Mouse (Mus musculus) midbrain, embryonic 11.5 days (tissue): ENCODE data around the gene Prex1. TPM values are rescaled to one million over a fixed set of nuclear protein-coding genes. Genes with fewer than 3 reads are reported as not detected.

Experiments
- ATAC-seq: fragments of 200-750 bp; cut with Nextera tagmentation; 2 replicates; pipeline ENCODE4 v1.8.0; 2017; ENCODE audit warnings: moderate TSS enrichment, moderate library complexity; ENCODE audit not compliant: low FRiP score
- DNase-seq: peaks from one replicate; pipeline ENCODE4 v3.0.0; 2015; ENCODE audit warnings: low spot score; ENCODE audit errors: missing footprints
- H3K27ac ChIP-seq: fragments of 300-500 bp; sonication (generic); 2 replicates; pipeline ENCODE4 v1.5.1; 2014; ENCODE audit warnings: low read depth, low read length
- H3K27me3 ChIP-seq: fragments of 300-500 bp; sonication (generic); 2 replicates; pipeline ENCODE4 v1.6.1; 2014; ENCODE audit warnings: mild to moderate bottlenecking, low read length, moderate library complexity, mixed read lengths; ENCODE audit not compliant: control insufficient read depth, insufficient read depth
- H3K36me3 ChIP-seq: fragments of 300-500 bp; sonication (generic); 2 replicates; pipeline ENCODE4 v1.6.1; 2014; ENCODE audit warnings: mild to moderate bottlenecking, low read length, moderate library complexity, mixed read lengths; ENCODE audit not compliant: control insufficient read depth, insufficient read depth
- H3K4me1 ChIP-seq: fragments of 300-500 bp; sonication (generic); 2 replicates; pipeline ENCODE4 v1.6.1; 2014; ENCODE audit warnings: low read length; ENCODE audit not compliant: control insufficient read depth, insufficient read depth
- H3K4me2 ChIP-seq: fragments of 300-500 bp; sonication (generic); 2 replicates; pipeline ENCODE4 v1.6.1; 2014; ENCODE audit warnings: mild to moderate bottlenecking, moderate library complexity
- H3K4me3 ChIP-seq: fragments of 300-500 bp; sonication (generic); 2 replicates; pipeline ENCODE4 v1.5.1; 2014; ENCODE audit warnings: low read depth, low read length
- H3K9ac ChIP-seq: fragments of 300-500 bp; sonication (generic); 2 replicates; pipeline ENCODE4 v1.6.1; 2014; ENCODE audit warnings: low read length
- H3K9me3 ChIP-seq: fragments of 300-500 bp; sonication (generic); 2 replicates; pipeline ENCODE4 v1.6.1; 2016; ENCODE audit warnings: low read length; ENCODE audit not compliant: control insufficient read depth
- WGBS: fragments of 180-500 bp; shearing (Covaris S2); extraction: QIAGEN DNeasy Blood & Tissue Kit; methylation state at CpG from one replicate; pipeline ENCODE4 v1.1.7; 2014; 5-methylcytosine and 5-hydroxymethylcytosine counted together
- polyA plus RNA-seq: library from polyadenylated mRNA; unstranded; fragments of >200 nt; fragmentation: Nextera tagmentation; extraction: Ambion mirVana; gene quantifications from 2 replicates; pipeline ENCODE4 v1.2.1, GENCODE M21; 2014

Gene Prex1
- polyA plus RNA-seq, 1 experiment from 2014 or later = 19.8 TPM

- Histone ChIP-seq H3K4me1 (peaks cover 9% of the 10 kb centered on the region; the same call in 1 of the 2 replicates), H3K9ac (no peak overlapping the region), H3K27ac (no peak overlapping the region), H3K4me3 (no peak overlapping the region), H3K4me2 (no peak overlapping the region), H3K36me3 (no peaks in the 10 kb centered on the region), H3K9me3 (no peaks in the 10 kb centered on the region), H3K27me3 (no peaks in the 10 kb centered on the region)
- 83% methylated on average over 11 of the region's 12 CpGs for WGBS
- ATAC-seq = no peak
- DNase-seq = no peak
Observed at GRCm38 (mm10) chr2:166646434-166647088, 67.1 kb downstream of the Prex1 start.

DNA sequence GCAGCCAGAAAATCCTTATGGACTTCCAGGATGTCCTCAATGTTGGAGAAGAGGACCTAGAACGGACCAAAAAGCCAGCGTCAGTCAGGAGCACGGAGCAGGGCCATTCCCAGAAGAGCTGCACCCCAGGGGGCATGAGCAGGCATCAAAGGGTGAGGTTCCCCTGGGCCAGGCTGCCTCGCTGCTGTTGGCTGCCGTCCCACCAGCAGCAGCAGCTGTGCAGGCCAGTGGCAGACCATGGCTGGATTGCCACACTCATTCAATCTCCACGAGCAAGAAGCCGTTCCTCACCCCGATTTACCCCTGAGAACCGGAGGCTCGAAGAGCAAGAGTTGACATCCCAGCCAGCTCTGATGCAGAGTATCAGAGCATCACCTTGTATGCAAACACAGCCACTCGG, 68.8 kb downstream of the Prex1 start:
- no peaks in the 10 kb centered on the region for H3K27me3 ChIP-seq
- no peak overlapping the region for H3K27ac ChIP-seq
- no peak overlapping the region for H3K9ac ChIP-seq
- no peak overlapping the region for H3K4me2 ChIP-seq
- H3K4me1 ChIP-seq = no peaks in the 10 kb centered on the region
- no peak for ATAC-seq
- 87% methylated on average over 11 of the region's 11 CpGs for WGBS
- DNase-seq = no peak
- peaks cover 2% of the 10 kb centered on the region; the same call in 1 of the 2 replicates for H3K36me3 ChIP-seq
- H3K4me3 ChIP-seq = no peak overlapping the region
- H3K9me3 ChIP-seq = no peaks in the 10 kb centered on the region

- 97% methylated on average over 8 of the region's 8 CpGs for WGBS
- no peak overlapping the region for H3K4me3 ChIP-seq
- H3K4me1 ChIP-seq = 0 out of 2 replicates have a peak, but pooled peaks cover 2% of the 10 kb centered on the region
- H3K36me3 ChIP-seq = peaks cover 2% of the 10 kb centered on the region; the same call in 1 of the 2 replicates
- H3K9ac ChIP-seq = no peak overlapping the region
- H3K27ac ChIP-seq = no peak overlapping the region
- H3K27me3 ChIP-seq = no peaks in the 10 kb centered on the region
- no peak overlapping the region for H3K4me2 ChIP-seq
- no peak for DNase-seq
- no peaks in the 10 kb centered on the region for H3K9me3 ChIP-seq
- ATAC-seq = no peak
Observed at GRCm38 (mm10) chr2:166642581-166642987, 71.0 kb downstream of the Prex1 start.

- Histone ChIP-seq H3K27ac (no peak overlapping the region), H3K36me3 (peaks cover 2% of the 10 kb centered on the region; the same call in 1 of the 2 replicates), H3K27me3 (no peaks in the 10 kb centered on the region), H3K9ac (no peak overlapping the region), H3K4me2 (no peak overlapping the region), H3K9me3 (no peaks in the 10 kb centered on the region), H3K4me1 (peaks cover 8% of the 10 kb centered on the region; the same call in 1 of the 2 replicates), H3K4me3 (no peak overlapping the region)
- DNase-seq = no peak
- 95% methylated on average over 5 of the region's 5 CpGs for WGBS
- no peak for ATAC-seq
Observed at GRCm38 (mm10) chr2:166639750-166640149, 73.9 kb downstream of the Prex1 start.

- Histone ChIP-seq H3K27me3 (no peaks in the 10 kb centered on the region), H3K9ac (no peak overlapping the region), H3K9me3 (no peaks in the 10 kb centered on the region), H3K36me3 (peaks cover 2% of the 10 kb centered on the region; the same call in 1 of the 2 replicates), H3K4me3 (no peak overlapping the region), H3K4me2 (no peak overlapping the region), H3K4me1 (peaks cover 8% of the 10 kb centered on the region; the same call in 1 of the 2 replicates), H3K27ac (no peak overlapping the region)
- WGBS = 88% methylated on average over 18 of the region's 18 CpGs
- ATAC-seq (no peak), DNase-seq (no peak)
Observed at GRCm38 (mm10) chr2:166638947-166639641, 74.5 kb downstream of the Prex1 start.

DNA sequence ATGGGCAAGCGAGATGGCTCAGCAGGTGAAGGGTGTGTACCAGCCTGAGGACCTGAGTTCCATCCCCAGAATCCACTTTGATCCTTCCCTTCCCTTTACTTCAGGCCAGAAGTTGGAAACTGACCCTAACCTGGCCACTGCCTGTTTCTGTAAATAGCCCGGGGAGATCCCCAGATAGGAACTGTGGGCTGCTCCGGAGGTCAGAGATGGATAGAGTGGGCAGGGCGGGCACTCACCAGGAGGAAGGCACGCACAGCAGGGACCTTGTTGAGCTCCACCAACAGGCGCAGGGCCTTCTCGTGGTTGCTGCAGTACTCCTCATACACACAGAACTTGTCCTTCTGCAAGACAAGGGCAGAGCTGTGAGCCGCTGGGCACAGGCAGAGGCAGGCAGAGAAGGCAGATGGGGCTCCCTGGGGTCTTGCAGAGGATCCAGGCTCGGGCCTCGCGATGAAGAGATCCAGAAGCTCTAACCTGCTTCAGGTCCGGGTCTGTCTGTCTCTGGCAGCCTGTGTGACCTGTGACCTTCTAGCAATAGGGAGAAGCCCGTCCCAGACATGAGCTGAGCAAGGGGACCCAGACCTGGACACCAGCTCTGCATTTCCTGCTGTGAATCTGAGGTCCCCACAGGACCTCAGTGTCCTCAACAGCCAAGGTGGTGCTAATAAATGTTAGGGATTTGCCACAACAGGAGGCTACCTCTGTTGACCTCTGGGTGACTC, 75.4 kb downstream of the Prex1 start:
- no peak overlapping the region for H3K27ac ChIP-seq

DNA sequence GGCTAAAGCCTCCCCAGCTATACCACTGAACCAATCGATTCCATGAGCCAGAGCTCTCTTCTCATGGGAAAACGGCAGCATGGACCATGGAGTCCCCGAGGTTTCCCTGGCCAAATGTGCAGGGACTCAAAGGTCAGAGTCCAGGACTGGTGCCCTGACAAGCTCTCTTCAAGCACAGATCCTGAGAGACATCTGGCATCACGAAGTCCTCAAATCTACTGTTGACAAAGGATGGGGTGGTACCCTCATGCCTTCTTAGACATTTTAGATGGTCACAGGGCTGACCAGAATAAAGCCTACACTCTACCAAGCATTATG, 76.0 kb downstream of the Prex1 start:
- Histone ChIP-seq H3K4me2 (no peak overlapping the region), H3K27ac (no peak overlapping the region), H3K27me3 (no peaks in the 10 kb centered on the region), H3K4me3 (no peak overlapping the region), H3K36me3 (peaks cover 2% of the 10 kb centered on the region; the same call in 1 of the 2 replicates), H3K4me1 (peaks cover 8% of the 10 kb centered on the region; the same call in 1 of the 2 replicates), H3K9ac (no peak overlapping the region), H3K9me3 (no peaks in the 10 kb centered on the region)
- ATAC-seq (no peak), DNase-seq (no peak)
- 79% methylated on average over 4 of the region's 4 CpGs for WGBS

More for the DNA sequence above, 75.4 kb downstream of the Prex1 start:
- ATAC-seq (no peak), DNase-seq (no peak)
- H3K36me3 ChIP-seq = peaks cover 2% of the 10 kb centered on the region; the same call in 1 of the 2 replicates
- peaks cover 8% of the 10 kb centered on the region; the same call in 1 of the 2 replicates for H3K4me1 ChIP-seq
- no peaks in the 10 kb centered on the region for H3K27me3 ChIP-seq
- no peak overlapping the region for H3K9ac ChIP-seq
- no peak overlapping the region for H3K4me2 ChIP-seq
- 78% methylated on average over 13 of the region's 13 CpGs for WGBS
- no peaks in the 10 kb centered on the region for H3K9me3 ChIP-seq
- H3K4me3 ChIP-seq = no peak overlapping the region

- WGBS = 53% methylated on average over 17 of the region's 17 CpGs
- Histone ChIP-seq H3K36me3 (peaks cover 2% of the 10 kb centered on the region; the same call in 1 of the 2 replicates), H3K27me3 (no peaks in the 10 kb centered on the region), H3K4me2 (no peak overlapping the region), H3K4me3 (no peak overlapping the region), H3K9ac (0 out of 2 replicates have a peak overlapping the region, but pooled peaks have one; percentile 2), H3K9me3 (no peaks in the 10 kb centered on the region), H3K4me1 (peaks cover 8% of the 10 kb centered on the region; the same call in 1 of the 2 replicates), H3K27ac (no peak overlapping the region)
- no peak for ATAC-seq
- DNase-seq = no peak
Observed at GRCm38 (mm10) chr2:166636867-166637672, 76.6 kb downstream of the Prex1 start.
